Mouse (Mus musculus) G1E-ER4 (cell line): ENCODE data around the gene Vmn1r88. TPM values are rescaled to one million over a fixed set of nuclear protein-coding genes. Genes with fewer than 3 reads are reported as not detected.

Experiments used
- GATA1 ChIP-seq: IDR thresholded peaks from one replicate; pipeline ENCODE4 v1.8.0; 2012; ENCODE audit warnings: low read length, inconsistent platforms
- polyA plus RNA-seq: library from polyadenylated mRNA; stranded (reverse); fragments of >175 nt; gene quantifications from 2 replicates; pipeline ENCODE4 v1.2.3, GENCODE M21; 2012

The Vmn1r88 gene
- polyA plus RNA-seq: not detected in 2 replicates

DNA sequence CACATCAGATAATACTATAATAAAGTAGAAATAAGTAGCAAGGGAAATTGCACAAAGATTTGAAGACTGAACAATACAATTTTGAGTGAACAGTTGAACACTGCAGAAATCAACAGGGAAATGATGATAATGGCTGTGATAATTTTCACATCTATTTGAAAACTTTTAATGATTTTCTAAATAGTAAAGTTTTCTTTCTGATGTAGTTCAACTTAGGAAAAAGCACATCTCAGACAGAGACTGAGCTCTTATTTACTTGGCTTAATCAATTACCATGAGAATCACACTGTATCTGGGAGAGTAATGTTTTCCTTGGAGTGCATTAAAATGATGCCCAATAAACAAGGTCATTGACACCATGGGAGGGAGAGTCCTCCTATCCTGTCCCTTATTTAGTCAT is at the start of gene Vmn1r88:
Vmn1r88 (plus strand) TSS at position 301 of the 400 bp plus-strand sequence.
- TF ChIP-seq GATA1: no peak

GRCm38 (mm10) chr7:13119817-13120216 is 39.6 kb upstream of the Vmn1r88 start, which contains the start of gene Vmn1r86:
Gene Vmn1r86, minus strand, starts transcription at chr7:13119917.
- TF ChIP-seq GATA1: no peak

- no peak for TF ChIP-seq GATA1
These were observed 27.5 kb upstream of the Vmn1r88 start for GRCm38 (mm10) chr7:13131856-13132255.

GRCm38 (mm10) chr7:13137340-13137739 is 22.0 kb upstream of the Vmn1r88 start:
- no peak for TF ChIP-seq GATA1

DNA sequence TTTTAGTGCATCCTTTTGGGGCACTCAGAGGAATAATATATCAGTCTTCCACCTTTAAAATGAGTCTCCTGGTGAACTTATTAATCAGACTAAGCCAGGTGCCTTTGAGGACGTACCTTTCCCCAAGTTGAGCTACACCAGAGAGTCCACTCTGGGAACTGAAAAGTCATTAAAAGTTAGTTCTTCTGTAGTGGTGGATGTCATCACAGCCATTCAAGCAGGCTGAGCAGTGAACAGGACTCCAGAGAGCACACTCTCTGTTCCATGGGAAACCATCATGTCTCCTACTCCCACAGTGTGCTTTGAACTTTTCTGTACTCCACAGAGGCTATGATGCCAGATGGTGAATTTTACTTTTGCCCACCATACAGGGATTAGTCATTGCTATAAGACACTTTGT is 19.3 kb upstream of the Vmn1r88 start, which contains the start of gene Vmn1r87:
Vmn1r87 (minus strand) TSS at position 101 of the 400 bp plus-strand sequence.
- no peak for TF ChIP-seq GATA1

GRCm38 (mm10) chr7:13212720-13213119 is 53.4 kb downstream of the Vmn1r88 start, which contains the start of gene Vmn1r89:
Gene Vmn1r89, plus strand, starts transcription at chr7:13213020.
- TF ChIP-seq GATA1: no peak

Other genes starting within 250 kb of the Vmn1r88 start
- gene Rps5, start 237.3 kb upstream of the Vmn1r88 start, polyA plus RNA-seq: 2,301 and 3,402 TPM in 2 replicates
- gene Rnf225, start 232.2 kb upstream of the Vmn1r88 start, polyA plus RNA-seq: 2.0 and 3.0 TPM in 2 replicates
- 4.6 and 5.0 TPM in 2 replicates for gene Zfp324, start 193.7 kb upstream of the Vmn1r88 start, polyA plus RNA-seq
- gene Zfp446, start 181.7 kb upstream of the Vmn1r88 start, polyA plus RNA-seq: 5.8 and 5.9 TPM in 2 replicates
- not detected in 2 replicates for gene Slc27a5, start 161.4 kb upstream of the Vmn1r88 start, polyA plus RNA-seq
- gene Trim28, start 160.5 kb upstream of the Vmn1r88 start, polyA plus RNA-seq: 297 and 367 TPM in 2 replicates
- 192 and 209 TPM in 2 replicates for gene Zbtb45, start 149.5 kb upstream of the Vmn1r88 start, polyA plus RNA-seq
- 86.1 and 432 TPM in 2 replicates for gene Chmp2a, start 124.8 kb upstream of the Vmn1r88 start, polyA plus RNA-seq
- gene Ube2m, start 121.3 kb upstream of the Vmn1r88 start, polyA plus RNA-seq: 343 and 422 TPM in 2 replicates
- gene Mzf1, start 104.8 kb upstream of the Vmn1r88 start, polyA plus RNA-seq: 0.45 and 0.51 TPM in 2 replicates
- gene Vmn1r85, start 64.4 kb upstream of the Vmn1r88 start, polyA plus RNA-seq: not detected in 2 replicates
- not detected in 2 replicates for gene Vmn1r86, start 39.7 kb upstream of the Vmn1r88 start, polyA plus RNA-seq
- gene Vmn1r87, start 19.4 kb upstream of the Vmn1r88 start, polyA plus RNA-seq: not detected in 2 replicates
- not detected in 2 replicates for gene Vmn1r89, start 53.5 kb downstream of the Vmn1r88 start, polyA plus RNA-seq
- gene Lig1, start 117.7 kb downstream of the Vmn1r88 start, polyA plus RNA-seq: 111 and 121 TPM in 2 replicates
- gene Zswim9, start 119.2 kb downstream of the Vmn1r88 start, polyA plus RNA-seq: 2.4 and 2.7 TPM in 2 replicates
- 0.03 and 0.04 TPM in 2 replicates for gene Pla2g4c, start 165.1 kb downstream of the Vmn1r88 start, polyA plus RNA-seq
- gene Cabp5, start 238.6 kb downstream of the Vmn1r88 start, polyA plus RNA-seq: not detected in 2 replicates